Mouse (Mus musculus): ENCODE data around the gene Myo16.

Myo16 gene

GRCm38 (mm10) chr8:10292600-10292999, 138.9 kb downstream of the Myo16 start:
- DNase-seq (ENCODE audit: extremely low read depth, low read depth, low spot score), result no peak

GRCm38 (mm10) chr8:10300797-10301196, 147.1 kb downstream of the Myo16 start:
- DNase-seq (ENCODE audit: extremely low read depth, low read depth, low spot score), result no peak

- DNase-seq (ENCODE audit: extremely low read depth, low read depth, low spot score), result no peak
Measured at GRCm38 (mm10) chr8:10303061-10303460, 149.3 kb downstream of the Myo16 start.

GRCm38 (mm10) chr8:10303992-10304391, 150.3 kb downstream of the Myo16 start:
- no peak for DNase-seq (ENCODE audit: extremely low read depth, low read depth, low spot score)

GRCm38 (mm10) chr8:10304721-10305120, 151.0 kb downstream of the Myo16 start:
- no peak for DNase-seq (ENCODE audit: extremely low read depth, low read depth, low spot score)

GRCm38 (mm10) chr8:10307345-10307744, 153.6 kb downstream of the Myo16 start:
- no peak for DNase-seq (ENCODE audit: extremely low read depth, low read depth, low spot score)

GRCm38 (mm10) chr8:10307770-10308476, 154.2 kb downstream of the Myo16 start:
- no peak for DNase-seq (ENCODE audit: extremely low read depth, low read depth, low spot score)

- no peak for DNase-seq (ENCODE audit: extremely low read depth, low read depth, low spot score)
Measured at GRCm38 (mm10) chr8:10310470-10310869, 156.8 kb downstream of the Myo16 start.

GRCm38 (mm10) chr8:10312316-10312715, 158.6 kb downstream of the Myo16 start:
- no peak for DNase-seq (ENCODE audit: extremely low read depth, low read depth, low spot score)

GRCm38 (mm10) chr8:10316201-10316600, 162.5 kb downstream of the Myo16 start:
- DNase-seq (ENCODE audit: extremely low read depth, low read depth, low spot score), result no peak

- DNase-seq (ENCODE audit: extremely low read depth, low read depth, low spot score), result no peak
Measured at GRCm38 (mm10) chr8:10318103-10318502, 164.4 kb downstream of the Myo16 start.

- DNase-seq (ENCODE audit: extremely low read depth, low read depth, low spot score), result no peak
Measured at GRCm38 (mm10) chr8:10350451-10350850, 196.7 kb downstream of the Myo16 start.

- DNase-seq (ENCODE audit: extremely low read depth, low read depth, low spot score), result no peak
Measured at GRCm38 (mm10) chr8:10358711-10359110, 205.0 kb downstream of the Myo16 start.

- no peak for DNase-seq (ENCODE audit: extremely low read depth, low read depth, low spot score)
Measured at GRCm38 (mm10) chr8:10362949-10363348, 209.2 kb downstream of the Myo16 start.

GRCm38 (mm10) chr8:10363654-10364406, 210.1 kb downstream of the Myo16 start:
- no peak for DNase-seq (ENCODE audit: extremely low read depth, low read depth, low spot score)

- DNase-seq (ENCODE audit: extremely low read depth, low read depth, low spot score), result no peak
Measured at GRCm38 (mm10) chr8:10366141-10366540, 212.4 kb downstream of the Myo16 start.

GRCm38 (mm10) chr8:10372571-10372970, 218.9 kb downstream of the Myo16 start:
- DNase-seq (ENCODE audit: extremely low read depth, low read depth, low spot score), result no peak

- no peak for DNase-seq (ENCODE audit: extremely low read depth, low read depth, low spot score)
Measured at GRCm38 (mm10) chr8:10387143-10387542, 233.4 kb downstream of the Myo16 start.

GRCm38 (mm10) chr8:10391096-10391683, 237.5 kb downstream of the Myo16 start:
- DNase-seq (ENCODE audit: extremely low read depth, low read depth, low spot score), result no peak

- no peak for DNase-seq (ENCODE audit: extremely low read depth, low read depth, low spot score)
Measured at GRCm38 (mm10) chr8:10391913-10392312, 238.2 kb downstream of the Myo16 start.

- DNase-seq (ENCODE audit: extremely low read depth, low read depth, low spot score), result no peak
Measured at GRCm38 (mm10) chr8:10394506-10394905, 240.8 kb downstream of the Myo16 start.

- DNase-seq (ENCODE audit: extremely low read depth, low read depth, low spot score), result no peak
Measured at GRCm38 (mm10) chr8:10395146-10395545, 241.4 kb downstream of the Myo16 start.

Measured in fat pad, adult 2 months (tissue).